Mouse (Mus musculus) limb, embryonic 10.5 days (tissue): ENCODE data around the gene Trmt2a. TPM values are rescaled to one million over a fixed set of nuclear protein-coding genes. Genes with fewer than 3 reads are reported as not detected.

ENCODE experiments used
- DNase-seq: peaks from one replicate; pipeline ENCODE4 v3.0.0-alpha.2; 2017; ENCODE audit warnings: low spot score
- H3K27ac ChIP-seq: fragments of 300-500 bp; sonication (generic); 2 replicates; pipeline ENCODE4 v1.5.1; 2016; ENCODE audit warnings: mild to moderate bottlenecking
- H3K27me3 ChIP-seq: fragments of 300-500 bp; sonication (generic); 2 replicates; pipeline ENCODE4 v1.6.1; 2016; ENCODE audit warnings: low read depth, mild to moderate bottlenecking; ENCODE audit not compliant: poor library complexity, severe bottlenecking
- H3K36me3 ChIP-seq: fragments of 300-500 bp; sonication (generic); 2 replicates; pipeline ENCODE4 v1.6.1; 2016; ENCODE audit warnings: mild to moderate bottlenecking, moderate library complexity
- H3K4me1 ChIP-seq: fragments of 300-500 bp; sonication (generic); 2 replicates; pipeline ENCODE4 v1.6.1; 2016
- H3K4me3 ChIP-seq: fragments of 300-500 bp; sonication (generic); 2 replicates; pipeline ENCODE4 v1.5.1; 2016; ENCODE audit warnings: mild to moderate bottlenecking, moderate library complexity
- H3K9me3 ChIP-seq: fragments of 300-500 bp; sonication (generic); replicated peaks from 2 replicates; pipeline ENCODE4 v1.6.1; 2016; ENCODE audit warnings: mild to moderate bottlenecking
- WGBS: fragments of 180-500 bp; shearing (Covaris S2); methylation state at CpG from one replicate; pipeline ENCODE4 v1.1.7; 2016; 5-methylcytosine and 5-hydroxymethylcytosine counted together
- polyA plus RNA-seq: library from polyadenylated mRNA; unstranded; fragments of >200 nt; fragmentation: Nextera tagmentation; extraction: Ambion mirVana; gene quantifications from 2 replicates; pipeline ENCODE4 v1.2.1, GENCODE M21; 2016

Trmt2a gene
- polyA plus RNA-seq, 1 experiment from 2014 or later, result 122 TPM

GRCm38 (mm10) chr16:18234671-18235388 is 13.6 kb upstream of the Trmt2a start, which contains the start of gene Zdhhc8:
Zdhhc8 (minus strand) TSS chr16:18235136.
- Histone ChIP-seq H3K27me3 (no peaks in the 10 kb centered on the region), H3K4me1 (peaks cover 38% of the 10 kb centered on the region), H3K4me3 (peak within 1 kb of the TSS; percentile 81), H3K27ac (peak within 1 kb of the TSS; percentile 88), H3K36me3 (peaks cover 42% of the 10 kb centered on the region), H3K9me3 (no peaks in the 10 kb centered on the region)
- peak; percentile 79 for DNase-seq
- WGBS, result under 1% methylated on average over 79 of the region's 79 CpGs

GRCm38 (mm10) chr16:18235389-18236065 is 13.0 kb upstream of the Trmt2a start:
- Histone ChIP-seq H3K4me3 (peak overlapping the region; percentile 81), H3K4me1 (peaks cover 35% of the 10 kb centered on the region), H3K36me3 (peaks cover 43% of the 10 kb centered on the region), H3K27me3 (no peaks in the 10 kb centered on the region), H3K9me3 (no peaks in the 10 kb centered on the region), H3K27ac (peak overlapping the region; percentile 88)
- whole genome bisulfite sequencing, result 7% methylated on average over 19 of the region's 19 CpGs
- peak; percentile 83 for DNase-seq

- Histone ChIP-seq H3K4me1 (peaks cover 33% of the 10 kb centered on the region), H3K36me3 (peaks cover 53% of the 10 kb centered on the region), H3K9me3 (no peaks in the 10 kb centered on the region), H3K27me3 (no peaks in the 10 kb centered on the region), H3K4me3 (no peak overlapping the region), H3K27ac (no peak overlapping the region)
- DNase-seq, result no peak
- WGBS, result 79% methylated on average over 7 of the region's 7 CpGs
These were observed 11.6 kb upstream of the Trmt2a start for GRCm38 (mm10) chr16:18236676-18237501.

- 95% methylated on average over 10 of the region's 10 CpGs for WGBS
- no peak for DNase-seq
- Histone ChIP-seq H3K9me3 (no peaks in the 10 kb centered on the region), H3K27me3 (no peaks in the 10 kb centered on the region), H3K27ac (no peak overlapping the region), H3K36me3 (peaks cover 96% of the 10 kb centered on the region), H3K4me3 (no peak overlapping the region), H3K4me1 (peaks cover 11% of the 10 kb centered on the region)
These were observed 6.9 kb upstream of the Trmt2a start for GRCm38 (mm10) chr16:18241581-18241980.

GRCm38 (mm10) chr16:18247521-18248399 is 719 bp upstream of the Trmt2a start:
- Histone ChIP-seq H3K36me3 (peaks cover 76% of the 10 kb centered on the region), H3K9me3 (no peaks in the 10 kb centered on the region), H3K27me3 (no peaks in the 10 kb centered on the region), H3K4me1 (peaks cover 43% of the 10 kb centered on the region), H3K4me3 (peak overlapping the region; percentile 98), H3K27ac (peak overlapping the region; percentile 99)
- 2% methylated on average over 33 of the region's 33 CpGs for WGBS
- DNase-seq, result no peak

- Histone ChIP-seq H3K27ac (peak overlapping the region; percentile 99), H3K4me3 (peak overlapping the region; percentile 98), H3K27me3 (no peaks in the 10 kb centered on the region), H3K4me1 (peaks cover 43% of the 10 kb centered on the region), H3K36me3 (peaks cover 76% of the 10 kb centered on the region), H3K9me3 (no peaks in the 10 kb centered on the region)
- DNase-seq, result peak; percentile 63
- 11% methylated on average over 27 of the region's 27 CpGs for WGBS
These were observed 987 bp downstream of the Trmt2a start for GRCm38 (mm10) chr16:18249364-18249967.

- H3K27me3 ChIP-seq, result no peaks in the 10 kb centered on the region
- peaks cover 76% of the 10 kb centered on the region for H3K36me3 ChIP-seq
- 81% methylated on average over 4 of the region's 4 CpGs for WGBS
- H3K27ac ChIP-seq, result no peak overlapping the region
- peak overlapping the region; percentile 98 for H3K4me3 ChIP-seq
- H3K4me1 ChIP-seq, result peaks cover 43% of the 10 kb centered on the region
- no peaks in the 10 kb centered on the region for H3K9me3 ChIP-seq
- no peak for DNase-seq
These were observed 1.8 kb downstream of the Trmt2a start for GRCm38 (mm10) chr16:18250231-18250630.

GRCm38 (mm10) chr16:18250828-18251790 is 2.6 kb downstream of the Trmt2a start:
- Histone ChIP-seq H3K9me3 (no peaks in the 10 kb centered on the region), H3K4me3 (peak overlapping the region; percentile 98), H3K4me1 (peaks cover 38% of the 10 kb centered on the region), H3K36me3 (peaks cover 76% of the 10 kb centered on the region), H3K27me3 (no peaks in the 10 kb centered on the region), H3K27ac (0 out of 2 replicates have a peak overlapping the region, but pooled peaks have one; percentile 44)
- 78% methylated on average over 10 of the region's 10 CpGs for WGBS
- DNase-seq, result no peak

GRCm38 (mm10) chr16:18252736-18253135 is 4.3 kb downstream of the Trmt2a start:
- H3K9me3 ChIP-seq, result no peaks in the 10 kb centered on the region
- H3K36me3 ChIP-seq, result peaks cover 80% of the 10 kb centered on the region
- H3K27me3 ChIP-seq, result no peaks in the 10 kb centered on the region
- no peak overlapping the region for H3K4me3 ChIP-seq
- no peak for DNase-seq
- whole genome bisulfite sequencing, result 90% methylated on average over 6 of the region's 6 CpGs
- no peak overlapping the region for H3K27ac ChIP-seq
- H3K4me1 ChIP-seq, result peaks cover 26% of the 10 kb centered on the region

GRCm38 (mm10) chr16:18253866-18254265 is 5.4 kb downstream of the Trmt2a start:
- H3K9me3 ChIP-seq, result no peaks in the 10 kb centered on the region
- H3K4me1 ChIP-seq, result peaks cover 26% of the 10 kb centered on the region
- no peak overlapping the region for H3K4me3 ChIP-seq
- peaks cover 91% of the 10 kb centered on the region for H3K36me3 ChIP-seq
- no peak for DNase-seq
- H3K27ac ChIP-seq, result no peak overlapping the region
- H3K27me3 ChIP-seq, result no peaks in the 10 kb centered on the region
- 92% methylated on average over 1 of the region's 1 CpGs for WGBS

- H3K36me3 ChIP-seq, result peaks cover 98% of the 10 kb centered on the region
- H3K9me3 ChIP-seq, result no peaks in the 10 kb centered on the region
- H3K27ac ChIP-seq, result no peak within 1 kb of the TSS
- H3K27me3 ChIP-seq, result no peaks in the 10 kb centered on the region
- 95% methylated on average over 2 of the region's 2 CpGs for WGBS
- H3K4me1 ChIP-seq, result no peaks in the 10 kb centered on the region
- no peak within 1 kb of the TSS for H3K4me3 ChIP-seq
- no peak for DNase-seq
These were observed 9.7 kb downstream of the Trmt2a start, which contains the start of gene Gm49776 for GRCm38 (mm10) chr16:18258221-18258620. Gm49776 (minus strand) TSS chr16:18258321.
